Mouse (Mus musculus) CH12.LX (cell line): Measurements from ENCODE around the gene Aspdh. TPM values are rescaled to one million over a fixed set of nuclear protein-coding genes. Genes with fewer than 3 reads are reported as not detected.
A peak's percentile ranks its signal among the peaks of the same experiment; 100 is the strongest.

Source experiments
- DNase-seq: peaks from one replicate; pipeline ENCODE4 v3.0.0-alpha.2; 2013; ENCODE audit errors: extremely low read depth
- H3K27ac ChIP-seq: 2 replicates; pipeline ENCODE4 v1.5.1; 2012; ENCODE audit warnings: low read depth, mild to moderate bottlenecking, control low read depth, moderate library complexity; ENCODE audit not compliant: insufficient read depth
- H3K27me3 ChIP-seq: replicated peaks from 2 replicates; pipeline ENCODE3; 2012; ENCODE audit warnings: inconsistent platforms
- H3K36me3 ChIP-seq, 2 experiments: replicated peaks in 1 of 2; 2 replicates each; pipeline versions ENCODE3 to v1.6.1; 2012; ENCODE audit warnings: inconsistent platforms in 1 of 2, low read length in 1 of 2, mild to moderate bottlenecking in 1 of 2, mixed read lengths in 1 of 2, moderate library complexity in 1 of 2; ENCODE audit not compliant: control insufficient read depth in 1 of 2, insufficient read depth in 1 of 2
- H3K4me1 ChIP-seq, 2 experiments: 2 replicates each; pipeline ENCODE4 v1.6.1; 2012; ENCODE audit warnings: inconsistent platforms in 1 of 2, moderate library complexity in 1 of 2; ENCODE audit not compliant: insufficient read depth in 2 of 2, control insufficient read depth in 1 of 2
- H3K4me2 ChIP-seq: 2 replicates; pipeline ENCODE4 v1.6.1; 2012; ENCODE audit warnings: low read depth, mild to moderate bottlenecking, control low read depth; ENCODE audit not compliant: poor library complexity, insufficient read depth, severe bottlenecking
- H3K4me3 ChIP-seq, 3 experiments: fragments of 150-350 bp in 1 of 3; sonication (generic) in 1 of 3; replicated peaks in 1 of 3; 2 replicates each; pipeline versions ENCODE3 to v1.5.1; 2011 to 2012; ENCODE audit warnings: low read depth in 2 of 3, low read length in 2 of 3, mild to moderate bottlenecking in 2 of 3, moderate library complexity in 2 of 3, control low read depth in 1 of 3, improper control_type of control experiment in 1 of 3, inconsistent platforms in 1 of 3, mixed read lengths in 1 of 3; ENCODE audit not compliant: poor library complexity in 1 of 3
- H3K79me2 ChIP-seq: replicated peaks from 2 replicates; pipeline ENCODE4 v1.6.1; 2012; ENCODE audit warnings: mild to moderate bottlenecking, moderate library complexity; ENCODE audit not compliant: control insufficient read depth, poor library complexity, insufficient read depth, severe bottlenecking; ENCODE audit errors: extremely low read depth
- H3K9ac ChIP-seq: 2 replicates; pipeline ENCODE4 v1.6.1; 2012; ENCODE audit warnings: low read depth, mild to moderate bottlenecking, control low read depth, moderate library complexity; ENCODE audit not compliant: insufficient read depth
- H3K9me3 ChIP-seq: replicated peaks from 2 replicates; pipeline ENCODE3; 2012; ENCODE audit warnings: low read length, inconsistent platforms, mixed read lengths
- BHLHE40 ChIP-seq: IDR thresholded peaks from 2 replicates; pipeline ENCODE4 v1.6.1; 2011; ENCODE audit warnings: mild to moderate bottlenecking, low read depth, low read length, improper control_type of control experiment
- CHD1 ChIP-seq: IDR thresholded peaks from 2 replicates; pipeline ENCODE4 v1.6.1; 2012; ENCODE audit warnings: low read depth, low read length, improper control_type of control experiment, inconsistent platforms
- CTCF ChIP-seq, 2 experiments: IDR thresholded peaks in 1 of 2; conservative IDR thresholded peaks in 1 of 2; 2 replicates each; pipeline ENCODE4 v1.5.1; 2011 to 2012; ENCODE audit warnings: low read depth in 2 of 2, low read length in 2 of 2, improper control_type of control experiment in 1 of 2, inconsistent platforms in 1 of 2, mild to moderate bottlenecking in 1 of 2, moderate library complexity in 1 of 2
- EP300 ChIP-seq: IDR thresholded peaks from 2 replicates; pipeline ENCODE4 v1.6.1; 2011; ENCODE audit warnings: low read length, improper control_type of control experiment
- ETS1 ChIP-seq: conservative IDR thresholded peaks from 2 replicates; pipeline ENCODE4 v1.6.1; 2012; ENCODE audit warnings: low read depth, mild to moderate bottlenecking, inconsistent platforms, low read length, improper control_type of control experiment, moderate library complexity
- HCFC1 ChIP-seq: IDR thresholded peaks from 2 replicates; pipeline ENCODE4 v1.6.1; 2012; ENCODE audit warnings: low read depth, mild to moderate bottlenecking, inconsistent platforms, low read length, improper control_type of control experiment
- IRF4 ChIP-seq: IDR thresholded peaks from 2 replicates; pipeline ENCODE4 v1.6.1; 2014; ENCODE audit warnings: low read depth, mild to moderate bottlenecking, inconsistent platforms, low read length, improper control_type of control experiment
- JUND ChIP-seq: conservative IDR thresholded peaks from 2 replicates; pipeline ENCODE4 v1.6.1; 2011; ENCODE audit warnings: low read depth, low read length, improper control_type of control experiment
- KAT2A ChIP-seq: IDR thresholded peaks from 2 replicates; pipeline ENCODE4 v1.6.1; 2012; ENCODE audit warnings: low read length, improper control_type of control experiment, inconsistent platforms; ENCODE audit not compliant: insufficient replicate concordance
- MAFK ChIP-seq: IDR thresholded peaks from 2 replicates; pipeline ENCODE4 v1.6.1; 2011; ENCODE audit warnings: low read length, improper control_type of control experiment; ENCODE audit not compliant: insufficient replicate concordance
- MAX ChIP-seq: IDR thresholded peaks from 2 replicates; pipeline ENCODE4 v1.6.1; 2011; ENCODE audit warnings: low read length, improper control_type of control experiment
- MAZ ChIP-seq: IDR thresholded peaks from 2 replicates; pipeline ENCODE4 v1.6.1; 2012; ENCODE audit warnings: low read depth, mild to moderate bottlenecking, inconsistent platforms, low read length, improper control_type of control experiment, moderate library complexity
- MEF2A ChIP-seq: IDR thresholded peaks from 2 replicates; pipeline ENCODE4 v1.6.1; 2014; ENCODE audit warnings: low read depth, mild to moderate bottlenecking, inconsistent platforms, low read length, improper control_type of control experiment, borderline replicate concordance
- MXI1 ChIP-seq: IDR thresholded peaks from 2 replicates; pipeline ENCODE4 v1.6.1; 2011; ENCODE audit warnings: mild to moderate bottlenecking, low read depth, low read length, improper control_type of control experiment
- MYC ChIP-seq: IDR thresholded peaks from 2 replicates; pipeline ENCODE4 v1.6.1; 2011; ENCODE audit warnings: low read depth, mild to moderate bottlenecking, improper control_type of control experiment, low read length
- NRF1 ChIP-seq: IDR thresholded peaks from 2 replicates; pipeline ENCODE4 v1.6.1; 2014; ENCODE audit warnings: low read depth, mild to moderate bottlenecking, inconsistent platforms, low read length, improper control_type of control experiment, moderate library complexity
- PAX5 ChIP-seq: IDR thresholded peaks from 2 replicates; pipeline ENCODE4 v1.6.1; 2012; ENCODE audit warnings: low read length, inconsistent platforms, mixed read lengths
- POLR2A ChIP-seq: IDR thresholded peaks from 2 replicates; pipeline ENCODE4 v1.6.1; 2011; ENCODE audit warnings: low read depth, mild to moderate bottlenecking, improper control_type of control experiment, low read length
- POLR2AphosphoS2 ChIP-seq: IDR thresholded peaks from 2 replicates; pipeline ENCODE4 v1.6.1; 2011; ENCODE audit warnings: low read depth, low read length, improper control_type of control experiment
- RCOR1 ChIP-seq: conservative IDR thresholded peaks from 2 replicates; pipeline ENCODE4 v1.6.1; 2012; ENCODE audit warnings: low read depth, mild to moderate bottlenecking, inconsistent platforms, low read length, improper control_type of control experiment
- SIN3A ChIP-seq: IDR thresholded peaks from 2 replicates; pipeline ENCODE4 v1.6.1; 2012; ENCODE audit warnings: low read length, improper control_type of control experiment, inconsistent platforms
- TBP ChIP-seq: conservative IDR thresholded peaks from 2 replicates; pipeline ENCODE4 v1.6.1; 2011; ENCODE audit warnings: low read depth, low read length, improper control_type of control experiment
- UBTF ChIP-seq: IDR thresholded peaks from 2 replicates; pipeline ENCODE4 v1.6.1; 2012; ENCODE audit warnings: low read depth, mild to moderate bottlenecking, inconsistent platforms, low read length, improper control_type of control experiment, moderate library complexity
- USF1 ChIP-seq: IDR thresholded peaks from 2 replicates; pipeline ENCODE4 v1.6.1; 2014; ENCODE audit warnings: low read depth, mild to moderate bottlenecking, inconsistent platforms, low read length, improper control_type of control experiment
- dilution Hi-C: fragments of 300-500 bp; cut with MboI; formaldehyde crosslinking; loops from 2 replicates; pipeline ENCODE4 v1.14.3; 2020; ENCODE audit warnings: low sequenced_read_pairs; ENCODE audit not compliant: extremely low pct_unique_long_range_greater_than_20kb, extremely low pct_ligation_motif_present
- in situ Hi-C: fragments of 300-500 bp; cut with MboI; formaldehyde crosslinking; loops from 3 replicates; pipeline ENCODE4 v1.14.3; 2019; ENCODE audit warnings: low sequenced_read_pairs, low pct_ligation_motif_present, low pct_unique_long_range_greater_than_20kb, mixed read lengths
- polyA plus RNA-seq: library from polyadenylated mRNA; unstranded; fragments of >175 nt; gene quantifications from 2 replicates; pipeline ENCODE4 v1.2.1, GENCODE M21; 2012; ENCODE audit warnings: low read depth; ENCODE audit not compliant: insufficient read length
- total RNA-seq, 2 experiments: library from RNA; depleted of rRNA; stranded (reverse); fragments of 300-350 nt in 1 of 2; fragments of >200 nt in 1 of 2; gene quantifications; 2 replicates each; pipeline ENCODE4 v1.2.3; 2012 to 2014

Aspdh gene
- total and polyA plus RNA-seq, 3 experiments: not detected

DNA sequence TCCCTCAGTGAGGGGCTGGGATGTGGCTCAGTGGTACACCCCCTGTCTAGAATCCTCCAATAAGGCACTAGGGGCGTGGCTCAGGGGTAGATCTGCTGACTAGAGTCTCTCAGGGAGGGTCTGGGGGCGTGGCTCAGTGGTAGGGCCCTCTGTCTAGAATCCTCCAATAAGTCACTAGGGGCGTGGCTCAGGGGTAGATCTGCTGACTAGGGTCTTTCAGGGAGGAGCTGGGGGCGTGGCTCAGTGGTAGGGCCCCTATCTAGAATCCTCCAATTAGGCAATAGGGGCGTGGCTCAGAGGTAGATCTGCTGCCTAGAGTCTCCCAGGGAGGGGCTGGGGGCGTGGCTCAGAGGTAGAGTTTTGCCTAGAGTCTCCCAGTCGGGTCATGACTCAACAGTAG, 31.8 kb upstream of the Aspdh start:
- H3K27ac ChIP-seq: no peak overlapping the region
- TF ChIP-seq PAX5: no peak
- no peak for TF ChIP-seq CHD1
- peak; percentile 62; the same call in 1 of the 2 replicates for TF ChIP-seq MAFK
- TF ChIP-seq, all 38 proteins: peak for 1
- Histone ChIP-seq H3K4me2 (peak overlapping the region; percentile 81; the same call in 1 of the 2 replicates), H3K9me3 (no peaks in the 10 kb centered on the region), H3K4me3 (no peak overlapping the region), H3K9ac (no peak overlapping the region), H3K79me2 (no peaks in the 10 kb centered on the region), H3K36me3 (no peaks in the 10 kb centered on the region), H3K4me1 (peaks cover 6 to 32% of the 10 kb centered on the region in 2 experiments), H3K27me3 (peaks cover 68% of the 10 kb centered on the region)
- DNase-seq: peak; percentile 98
- in situ Hi-C loops: no loop called here
- dilution Hi-C loops: no loop called here

DNA sequence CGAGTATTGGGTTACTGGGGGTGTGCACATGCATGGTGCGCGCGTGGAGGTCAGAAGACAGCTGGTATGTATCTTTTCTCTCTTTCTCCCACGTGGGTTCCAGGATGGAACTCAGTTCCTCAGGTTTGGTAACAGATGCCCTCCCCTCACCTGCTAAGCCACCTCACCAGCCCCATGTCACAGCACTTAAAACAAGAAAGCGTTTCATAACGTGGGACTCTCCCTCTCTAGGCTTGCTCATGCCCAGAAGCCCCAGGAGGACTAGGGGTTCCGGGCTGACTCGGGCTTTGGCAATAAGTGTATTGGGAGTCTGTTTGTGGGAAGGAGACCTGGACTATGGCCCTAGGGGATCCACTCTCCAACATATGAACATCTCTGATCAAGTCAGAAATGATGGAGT, 31.1 kb upstream of the Aspdh start:
- Histone ChIP-seq H3K27ac (no peak overlapping the region), H3K4me2 (peak overlapping the region; percentile 81), H3K9ac (no peak overlapping the region), H3K27me3 (peaks cover 69% of the 10 kb centered on the region), H3K4me1 (peaks cover 6 to 32% of the 10 kb centered on the region in 2 experiments), H3K4me3 (no peak overlapping the region), H3K36me3 (no peaks in the 10 kb centered on the region), H3K79me2 (no peaks in the 10 kb centered on the region), H3K9me3 (no peaks in the 10 kb centered on the region)
- peak; percentile 68 for TF ChIP-seq NRF1
- no peak for TF ChIP-seq EP300
- TF ChIP-seq MXI1: peak; percentile 57; the same call in 1 of the 2 replicates
- no peak for TF ChIP-seq POLR2AphosphoS2
- no peak for TF ChIP-seq TBP
- TF ChIP-seq ETS1: peak; percentile 48
- TF ChIP-seq UBTF: no peak
- TF ChIP-seq POLR2A: no peak
- no peak for TF ChIP-seq USF1
- no peak for TF ChIP-seq MYC
- no peak for TF ChIP-seq JUND
- no peak for TF ChIP-seq MEF2A
- TF ChIP-seq SIN3A: no peak
- no peak for TF ChIP-seq HCFC1
- no peak for TF ChIP-seq RCOR1
- TF ChIP-seq KAT2A: no peak
- TF ChIP-seq IRF4: peak; percentile 61; the same call in 1 of the 2 replicates
- no peak for TF ChIP-seq CTCF (conservative IDR thresholded peaks at IDR 0.05 in 1 of 2, IDR thresholded peaks at IDR 0.05 in 1 of 2; ENCODE audit: low read depth in 2 of 2, low read length in 2 of 2)
- 0 out of 2 replicates have a peak, but pooled peaks have one; percentile 15 for TF ChIP-seq BHLHE40
- TF ChIP-seq MAX: no peak
- TF ChIP-seq MAZ: no peak
- DNase-seq: peak; percentile 58
- in situ Hi-C loops (no loop called here), dilution Hi-C loops (no loop called here)
